Mouse (Mus musculus) lung, postnatal 0 days (tissue): Measurements from ENCODE around the gene Maff. TPM values are rescaled to one million over a fixed set of nuclear protein-coding genes. Genes with fewer than 3 reads are reported as not detected.

Source experiments
- ATAC-seq: fragments of 200-750 bp; cut with Nextera tagmentation; 2 replicates; pipeline ENCODE4 v1.8.0; 2017; ENCODE audit warnings: moderate library complexity
- DNase-seq: peaks from one replicate; pipeline ENCODE4 v3.0.0-alpha.2; 2016; ENCODE audit warnings: low spot score
- H3K27ac ChIP-seq: fragments of 300-500 bp; sonication (generic); 2 replicates; pipeline ENCODE4 v1.5.1; 2014; ENCODE audit warnings: antibody characterized with exemption, mild to moderate bottlenecking, low read length, mixed read lengths
- H3K27me3 ChIP-seq: fragments of 300-500 bp; sonication (generic); replicated peaks from 2 replicates; pipeline ENCODE4 v1.6.1; 2014; ENCODE audit warnings: low read length, mixed read lengths; ENCODE audit not compliant: insufficient read depth
- H3K36me3 ChIP-seq: fragments of 300-500 bp; sonication (generic); 2 replicates; pipeline ENCODE4 v1.6.1; 2014; ENCODE audit warnings: low read length, mixed read lengths; ENCODE audit not compliant: insufficient read depth
- H3K4me1 ChIP-seq: fragments of 300-500 bp; sonication (generic); 2 replicates; pipeline ENCODE4 v1.6.1; 2014; ENCODE audit warnings: antibody characterized with exemption, low read depth, low read length, mixed read lengths; ENCODE audit not compliant: insufficient read depth
- H3K4me2 ChIP-seq: fragments of 300-500 bp; sonication (generic); replicated peaks from 2 replicates; pipeline ENCODE4 v1.6.1; 2014; ENCODE audit warnings: low read depth, mild to moderate bottlenecking, low read length, moderate library complexity, mixed read lengths
- H3K4me3 ChIP-seq: fragments of 300-500 bp; sonication (generic); 2 replicates; pipeline ENCODE4 v1.5.1; 2014; ENCODE audit warnings: low read depth, low read length
- H3K9ac ChIP-seq: fragments of 300-500 bp; sonication (generic); replicated peaks from 2 replicates; pipeline ENCODE4 v1.6.1; 2014; ENCODE audit warnings: low read depth, mild to moderate bottlenecking
- H3K9me3 ChIP-seq: fragments of 300-500 bp; sonication (generic); 2 replicates; pipeline ENCODE4 v1.6.1; 2016; ENCODE audit warnings: low read length, mixed read lengths
- CTCF ChIP-seq: IDR thresholded peaks from 2 replicates; pipeline ENCODE4 v1.5.1; 2016; ENCODE audit warnings: antibody characterized with exemption, mild to moderate bottlenecking
- EP300 ChIP-seq: IDR thresholded peaks from 2 replicates; pipeline ENCODE4 v1.6.1; 2016; ENCODE audit warnings: antibody characterized with exemption, mild to moderate bottlenecking, control low read depth
- WGBS: fragments of 180-500 bp; shearing (Covaris S2); extraction: QIAGEN DNeasy Blood & Tissue Kit; methylation state at CpG from one replicate; pipeline ENCODE4 v1.1.7; 2014; 5-methylcytosine and 5-hydroxymethylcytosine counted together
- polyA plus RNA-seq: library from polyadenylated mRNA; unstranded; fragments of >200 nt; fragmentation: Nextera tagmentation; extraction: Ambion mirVana; gene quantifications from 2 replicates; pipeline ENCODE4 v1.2.1, GENCODE M21; 2015

Gene Maff
- polyA plus RNA-seq, 1 experiment from 2014 or later: 10.6 TPM

DNA sequence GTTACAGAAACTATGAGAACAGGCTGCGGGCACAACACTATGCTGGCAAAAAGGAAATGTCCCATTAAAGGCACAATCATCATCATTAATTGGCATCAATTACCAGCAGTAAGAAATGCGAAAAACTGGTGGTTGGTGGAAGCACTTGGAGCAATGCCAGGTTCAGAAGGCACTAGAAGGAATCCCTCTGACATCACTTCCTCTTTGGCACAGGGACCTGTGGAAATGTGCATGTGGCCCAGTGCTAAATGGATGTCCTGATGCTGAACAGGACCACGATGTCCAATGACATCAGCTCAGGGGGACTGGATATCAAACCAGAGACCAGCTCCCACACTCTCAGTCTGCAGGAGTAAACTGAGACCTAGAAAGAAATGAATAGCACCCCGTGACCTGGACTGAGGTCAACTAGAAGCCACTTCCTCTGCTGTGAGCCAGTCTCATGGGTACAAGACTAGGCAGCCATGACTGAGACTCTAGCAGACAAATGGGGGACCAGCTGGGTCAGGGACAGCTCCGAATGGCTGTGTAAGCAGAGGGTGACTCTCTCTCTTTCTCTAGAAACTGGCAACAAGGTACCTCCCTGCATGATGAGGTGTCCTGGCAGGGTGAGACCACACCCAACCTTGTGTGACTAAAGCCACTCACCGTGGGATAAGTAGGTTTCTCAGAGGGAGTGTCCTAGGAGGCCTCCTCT is 3.6 kb upstream of the Maff start:
- Histone ChIP-seq H3K27me3 (no peaks in the 10 kb centered on the region), H3K4me1 (no peaks in the 10 kb centered on the region; the same call in 1 of the 2 replicates), H3K9me3 (no peaks in the 10 kb centered on the region), H3K36me3 (no peaks in the 10 kb centered on the region), H3K4me2 (no peak overlapping the region), H3K9ac (no peak overlapping the region), H3K4me3 (no peak overlapping the region), H3K27ac (no peak overlapping the region)
- DNase-seq (peak; percentile 39), ATAC-seq (no peak)
- no peak for TF ChIP-seq CTCF
- TF ChIP-seq EP300: no peak
- WGBS: 63% methylated on average over 6 of the region's 6 CpGs

GRCm38 (mm10) chr15:79344627-79345026 is 1.8 kb upstream of the Maff start:
- H3K4me1 ChIP-seq: peaks cover 9% of the 10 kb centered on the region; the same call in 1 of the 2 replicates
- H3K27ac ChIP-seq: no peak overlapping the region
- WGBS: 65% methylated on average over 4 of the region's 4 CpGs
- TF ChIP-seq EP300: no peak
- no peak for TF ChIP-seq CTCF
- no peak overlapping the region for H3K4me3 ChIP-seq
- no peak for ATAC-seq
- no peak for DNase-seq
- H3K9ac ChIP-seq: no peak overlapping the region
- H3K9me3 ChIP-seq: no peaks in the 10 kb centered on the region
- no peak overlapping the region for H3K4me2 ChIP-seq
- no peaks in the 10 kb centered on the region for H3K27me3 ChIP-seq
- no peaks in the 10 kb centered on the region for H3K36me3 ChIP-seq

GRCm38 (mm10) chr15:79347165-79347844 is 884 bp downstream of the Maff start:
- Histone ChIP-seq H3K4me3 (peak overlapping the region; percentile 78), H3K4me1 (peaks cover 34% of the 10 kb centered on the region; the same call in 1 of the 2 replicates), H3K9ac (peak overlapping the region; percentile 92), H3K9me3 (no peaks in the 10 kb centered on the region), H3K27ac (peak overlapping the region; percentile 100), H3K36me3 (no peaks in the 10 kb centered on the region), H3K27me3 (no peaks in the 10 kb centered on the region), H3K4me2 (peak overlapping the region; percentile 91)
- TF ChIP-seq EP300: no peak
- TF ChIP-seq CTCF: no peak
- peak; percentile 77 for ATAC-seq
- peak; percentile 97 for DNase-seq
- 1% methylated on average over 59 of the region's 61 CpGs for WGBS

- WGBS: 4% methylated on average over 38 of the region's 46 CpGs
These were observed 1.6 kb downstream of the Maff start for GRCm38 (mm10) chr15:79347845-79348506.

DNA sequence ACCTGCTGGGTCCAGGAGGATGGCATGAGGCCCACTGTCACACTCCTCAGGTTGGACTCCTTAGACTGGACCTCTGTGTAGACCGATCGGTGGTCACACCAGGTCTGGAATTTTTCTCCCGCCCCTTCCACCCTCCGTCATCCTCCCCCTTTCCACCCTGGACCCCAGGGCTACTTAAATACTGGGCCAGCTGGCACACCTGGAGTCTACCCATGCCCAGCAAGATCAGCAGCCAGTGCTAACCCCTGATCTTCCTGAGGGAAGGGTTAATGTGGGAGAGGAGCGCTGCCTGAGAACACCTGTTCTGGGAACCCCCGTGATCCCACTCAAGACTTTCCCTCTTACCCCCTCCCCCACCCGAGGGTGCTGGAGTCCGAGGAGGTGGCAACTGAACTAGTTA is 2.2 kb downstream of the Maff start:
- H3K9ac ChIP-seq: peak overlapping the region; percentile 92
- no peaks in the 10 kb centered on the region for H3K27me3 ChIP-seq
- ATAC-seq: no peak
- no peaks in the 10 kb centered on the region for H3K9me3 ChIP-seq
- peak overlapping the region; percentile 100 for H3K27ac ChIP-seq
- peaks cover 35% of the 10 kb centered on the region; the same call in 1 of the 2 replicates for H3K4me1 ChIP-seq
- 37% methylated on average over 8 of the region's 8 CpGs for WGBS
- H3K36me3 ChIP-seq: no peaks in the 10 kb centered on the region
- peak overlapping the region; percentile 78 for H3K4me3 ChIP-seq
- peak; percentile 47 for DNase-seq
- TF ChIP-seq EP300: no peak
- no peak for TF ChIP-seq CTCF
- H3K4me2 ChIP-seq: peak overlapping the region; percentile 91

More at GRCm38 (mm10) chr15:79347845-79348506, 1.6 kb downstream of the Maff start:
- Histone ChIP-seq H3K9ac (peak overlapping the region; percentile 92), H3K27ac (peak overlapping the region; percentile 100), H3K4me2 (peak overlapping the region; percentile 91), H3K27me3 (no peaks in the 10 kb centered on the region), H3K36me3 (no peaks in the 10 kb centered on the region), H3K4me1 (peaks cover 35% of the 10 kb centered on the region; the same call in 1 of the 2 replicates), H3K9me3 (no peaks in the 10 kb centered on the region), H3K4me3 (peak overlapping the region; percentile 78)
- TF ChIP-seq CTCF (peak; percentile 58), EP300 (peak; percentile 68)
- ATAC-seq (peak; percentile 79), DNase-seq (peak; percentile 95)

DNA sequence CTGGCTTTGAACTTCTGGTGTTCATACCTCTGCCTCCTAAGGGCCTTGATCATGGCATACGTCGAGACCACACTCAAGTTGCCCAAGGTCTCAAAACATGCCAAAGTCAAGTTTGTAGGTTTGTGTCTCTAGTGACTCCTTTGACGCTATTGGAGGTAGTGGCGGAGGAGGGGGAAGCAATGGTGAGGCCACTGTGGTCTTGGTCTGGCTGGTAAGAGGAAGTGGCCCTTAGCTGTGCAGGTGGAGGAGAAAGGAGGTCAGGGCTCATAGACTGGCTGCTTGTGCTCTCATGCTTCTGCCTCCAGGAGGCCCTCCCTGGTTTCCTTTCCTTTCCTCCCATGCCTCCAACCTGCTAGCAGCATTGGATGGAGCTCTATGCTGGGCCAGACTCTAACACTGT is 4.4 kb downstream of the Maff start:
- peaks cover 35% of the 10 kb centered on the region; the same call in 1 of the 2 replicates for H3K4me1 ChIP-seq
- H3K9me3 ChIP-seq: no peaks in the 10 kb centered on the region
- ATAC-seq (no peak), DNase-seq (peak; percentile 42)
- 84% methylated on average over 4 of the region's 4 CpGs for WGBS
- no peaks in the 10 kb centered on the region for H3K36me3 ChIP-seq
- no peak for TF ChIP-seq EP300
- no peak for TF ChIP-seq CTCF
- peak overlapping the region; percentile 85 for H3K27ac ChIP-seq
- peak overlapping the region; percentile 15 for H3K4me3 ChIP-seq
- H3K4me2 ChIP-seq: peak overlapping the region; percentile 48
- H3K27me3 ChIP-seq: no peaks in the 10 kb centered on the region
- H3K9ac ChIP-seq: peak overlapping the region; percentile 19; the same call in 1 of the 2 replicates
